Mouse (Mus musculus) hindbrain, embryonic 12.5 days (tissue): ENCODE measurements around the gene Fam213a. TPM values are rescaled to one million over a fixed set of nuclear protein-coding genes. Genes with fewer than 3 reads are reported as not detected.

Source experiments
- ATAC-seq: fragments of 200-750 bp; cut with Nextera tagmentation; 2 replicates; pipeline ENCODE4 v1.8.0; 2017; ENCODE audit warnings: moderate TSS enrichment; ENCODE audit not compliant: low FRiP score
- H3K27ac ChIP-seq: fragments of 300-500 bp; sonication (generic); 2 replicates; pipeline ENCODE4 v1.5.1; 2016; ENCODE audit warnings: mild to moderate bottlenecking
- H3K27me3 ChIP-seq: fragments of 300-500 bp; sonication (generic); 2 replicates; pipeline ENCODE4 v1.6.1; 2016; ENCODE audit warnings: mild to moderate bottlenecking
- H3K36me3 ChIP-seq: fragments of 300-500 bp; sonication (generic); 2 replicates; pipeline ENCODE4 v1.6.1; 2016; ENCODE audit warnings: mild to moderate bottlenecking
- H3K4me1 ChIP-seq: fragments of 300-500 bp; sonication (generic); 2 replicates; pipeline ENCODE4 v1.6.1; 2016
- H3K4me2 ChIP-seq: fragments of 300-500 bp; sonication (generic); replicated peaks from 2 replicates; pipeline ENCODE4 v1.6.1; 2016; ENCODE audit warnings: mild to moderate bottlenecking
- H3K4me3 ChIP-seq: fragments of 300-500 bp; sonication (generic); 2 replicates; pipeline ENCODE4 v1.5.1; 2016; ENCODE audit warnings: mild to moderate bottlenecking
- H3K9ac ChIP-seq: fragments of 300-500 bp; sonication (generic); 2 replicates; pipeline ENCODE4 v1.6.1; 2016; ENCODE audit warnings: mild to moderate bottlenecking, moderate library complexity
- H3K9me3 ChIP-seq: fragments of 300-500 bp; sonication (generic); replicated peaks from 2 replicates; pipeline ENCODE4 v1.6.1; 2016; ENCODE audit warnings: mild to moderate bottlenecking
- WGBS: fragments of 180-500 bp; shearing (Covaris S2); methylation state at CpG from one replicate; pipeline ENCODE4 v1.1.7; 2016; 5-methylcytosine and 5-hydroxymethylcytosine counted together
- polyA plus RNA-seq: library from polyadenylated mRNA; unstranded; fragments of >200 nt; fragmentation: Nextera tagmentation; extraction: Ambion mirVana; gene quantifications from 2 replicates; pipeline ENCODE4 v1.2.1, GENCODE M21; 2016

Gene Fam213a
- polyA plus RNA-seq, 1 experiment from 2014 or later = 65.1 TPM

DNA sequence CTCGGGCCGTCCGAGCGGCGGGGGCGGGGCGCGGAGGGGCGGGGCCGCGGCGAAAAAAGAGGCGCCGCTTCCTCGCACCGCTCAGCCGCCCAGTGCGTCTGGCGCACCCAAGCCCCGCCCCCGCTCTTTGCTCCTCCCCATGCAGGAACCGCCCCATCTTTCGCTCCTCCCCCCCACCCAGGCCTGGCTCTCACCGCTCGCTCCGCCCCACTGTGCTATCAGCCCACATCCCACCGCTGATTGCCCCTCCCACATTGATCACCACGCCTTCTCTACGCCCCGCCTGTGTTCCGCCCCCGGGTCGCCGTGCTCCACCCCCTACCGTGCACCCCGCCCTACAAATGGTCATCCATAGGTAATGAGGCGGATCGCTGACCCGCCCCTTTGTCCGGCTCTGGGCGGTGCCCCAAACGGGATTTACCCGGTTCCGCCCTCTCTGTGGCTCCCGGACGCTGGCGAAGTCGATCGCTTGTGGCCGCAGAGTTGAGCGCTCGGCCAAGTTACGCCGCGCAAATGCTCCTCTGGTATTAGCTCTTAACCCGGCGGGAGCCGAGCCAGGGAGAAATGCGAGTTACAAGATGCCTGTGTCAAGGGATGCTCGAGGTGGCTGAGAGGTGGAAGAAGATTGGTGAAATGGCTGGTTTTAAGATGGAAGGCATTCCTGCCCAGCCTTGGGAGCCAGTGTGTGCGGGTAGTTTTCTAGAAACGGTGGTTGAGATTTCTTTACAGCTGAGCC is 46.6 kb downstream of the Fam213a start:
- Histone ChIP-seq H3K4me1 (peaks cover 39% of the 10 kb centered on the region), H3K36me3 (no peaks in the 10 kb centered on the region), H3K27me3 (no peaks in the 10 kb centered on the region), H3K9me3 (no peaks in the 10 kb centered on the region), H3K4me2 (peak overlapping the region; percentile 90), H3K27ac (peak overlapping the region; percentile 86), H3K9ac (peak overlapping the region; percentile 92), H3K4me3 (peak overlapping the region; percentile 72)
- ATAC-seq = peak; percentile 93
- 1% methylated on average over 55 of the region's 62 CpGs for WGBS

DNA sequence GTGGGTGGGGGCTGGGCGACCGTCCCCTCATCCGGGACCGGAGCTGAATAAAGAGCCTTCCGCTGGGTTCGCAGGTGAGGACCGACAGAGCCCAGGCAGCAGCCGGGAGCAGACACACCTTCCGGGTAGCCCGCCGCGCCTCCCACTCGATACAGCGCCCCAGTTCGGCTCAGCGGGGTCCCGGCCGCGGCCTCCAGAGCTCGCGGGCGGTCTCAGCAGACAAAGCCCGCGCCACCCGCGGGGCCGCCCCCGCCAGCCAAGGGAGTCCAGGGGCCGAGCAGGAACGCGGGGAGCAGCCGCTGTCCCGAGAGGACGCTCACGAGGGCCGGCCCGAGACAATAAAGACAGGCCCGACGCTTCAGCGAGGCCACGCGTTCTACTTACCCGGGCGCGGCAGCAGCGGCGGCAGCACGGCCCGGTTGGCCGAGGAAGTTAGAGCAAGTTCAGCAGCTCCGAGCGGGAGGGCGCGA is 47.2 kb downstream of the Fam213a start, which contains the start of gene Tspan14:
Gene Tspan14 (minus strand): TSS at position 416 of the 470 bp plus-strand sequence.
- under 1% methylated on average over 52 of the region's 54 CpGs for WGBS
- Histone ChIP-seq H3K9ac (peak within 1 kb of the TSS; percentile 92), H3K4me3 (peak within 1 kb of the TSS; percentile 72), H3K9me3 (no peaks in the 10 kb centered on the region), H3K27me3 (no peaks in the 10 kb centered on the region), H3K4me1 (peaks cover 40% of the 10 kb centered on the region), H3K27ac (peak within 1 kb of the TSS; percentile 86), H3K4me2 (peak within 1 kb of the TSS; percentile 90), H3K36me3 (no peaks in the 10 kb centered on the region)
- no peak; the same call in none of the 2 replicates for ATAC-seq

- no peak; the same call in 1 of the 2 replicates for ATAC-seq
- Histone ChIP-seq H3K9me3 (no peaks in the 10 kb centered on the region), H3K9ac (peak overlapping the region; percentile 92), H3K4me2 (peak overlapping the region; percentile 90), H3K4me1 (peaks cover 40% of the 10 kb centered on the region), H3K36me3 (no peaks in the 10 kb centered on the region), H3K27ac (peak overlapping the region; percentile 86), H3K27me3 (no peaks in the 10 kb centered on the region), H3K4me3 (peak overlapping the region; percentile 72)
- under 1% methylated on average over 15 of the region's 15 CpGs for WGBS
These were observed 47.9 kb downstream of the Fam213a start for GRCm38 (mm10) chr14:40965507-40966356.

GRCm38 (mm10) chr14:40964881-40965280 is 48.7 kb downstream of the Fam213a start:
- peak overlapping the region; percentile 90 for H3K4me2 ChIP-seq
- no peaks in the 10 kb centered on the region for H3K9me3 ChIP-seq
- ATAC-seq = no peak
- H3K4me1 ChIP-seq = peaks cover 45% of the 10 kb centered on the region
- H3K27ac ChIP-seq = no peak overlapping the region
- H3K4me3 ChIP-seq = peak overlapping the region; percentile 72
- peak overlapping the region; percentile 58 for H3K9ac ChIP-seq
- H3K27me3 ChIP-seq = no peaks in the 10 kb centered on the region
- no peaks in the 10 kb centered on the region for H3K36me3 ChIP-seq

- H3K9ac ChIP-seq = no peak overlapping the region
- no peak overlapping the region for H3K4me3 ChIP-seq
- no peaks in the 10 kb centered on the region for H3K9me3 ChIP-seq
- no peaks in the 10 kb centered on the region for H3K27me3 ChIP-seq
- H3K4me1 ChIP-seq = peaks cover 52% of the 10 kb centered on the region
- no peaks in the 10 kb centered on the region for H3K36me3 ChIP-seq
- no peak overlapping the region for H3K27ac ChIP-seq
- ATAC-seq = no peak
- 96% methylated on average over 3 of the region's 3 CpGs for WGBS
- peak overlapping the region; percentile 90 for H3K4me2 ChIP-seq
These were observed 49.4 kb downstream of the Fam213a start for GRCm38 (mm10) chr14:40964214-40964610.

- WGBS = 73% methylated on average over 3 of the region's 3 CpGs
- Histone ChIP-seq H3K4me1 (peaks cover 58% of the 10 kb centered on the region), H3K4me2 (peak overlapping the region; percentile 90; the same call in 1 of the 2 replicates)
These were observed 49.9 kb downstream of the Fam213a start for GRCm38 (mm10) chr14:40963501-40964213.

DNA sequence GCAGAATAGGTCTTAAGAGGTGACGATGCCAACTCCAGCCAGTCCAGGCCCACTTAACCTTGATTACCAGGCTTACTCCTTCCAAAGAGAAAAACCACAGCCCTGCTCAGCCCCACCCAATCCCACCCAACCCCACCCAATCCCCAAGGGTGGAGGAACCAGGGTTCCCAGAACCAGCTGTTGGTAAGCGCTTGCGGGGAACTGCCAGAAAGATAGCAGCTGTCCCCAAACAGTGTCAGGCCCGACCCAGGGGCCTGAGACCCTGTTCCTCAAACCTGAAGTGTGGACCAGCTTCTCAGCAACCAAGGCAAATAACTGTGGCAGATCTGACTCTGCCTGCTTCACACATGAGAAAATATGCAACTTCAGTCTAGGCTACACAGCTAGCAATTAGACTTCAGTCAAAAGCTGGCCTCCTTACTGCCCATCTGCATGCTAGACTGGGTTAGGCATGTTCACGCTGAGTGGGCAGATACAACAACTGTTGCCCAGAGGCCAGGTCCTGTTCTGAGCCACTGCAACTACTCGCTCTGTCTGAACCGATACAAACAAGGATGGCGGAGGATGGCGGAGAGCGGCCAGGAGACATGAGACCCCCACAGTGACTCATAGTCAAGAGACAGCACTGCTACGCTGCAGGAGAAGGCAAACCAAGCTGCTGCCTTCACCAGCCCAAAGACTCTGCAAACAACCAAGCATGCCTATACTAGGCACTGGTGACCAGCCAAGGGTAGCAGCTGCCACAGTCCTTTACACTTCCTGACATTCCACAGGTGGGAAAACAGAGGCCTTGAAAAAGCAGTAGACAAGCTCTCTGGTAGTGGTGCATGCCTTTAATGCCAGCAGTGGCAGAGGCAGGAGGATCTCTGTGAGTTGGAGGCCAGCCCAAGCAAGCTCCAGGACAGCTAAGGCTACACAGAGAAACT is 51.0 kb downstream of the Fam213a start:
- H3K9ac ChIP-seq = no peak overlapping the region
- peaks cover 68% of the 10 kb centered on the region for H3K4me1 ChIP-seq
- H3K27ac ChIP-seq = no peak overlapping the region; the same call in 1 of the 2 replicates

More at GRCm38 (mm10) chr14:40963501-40964213, 49.9 kb downstream of the Fam213a start:
- ATAC-seq = no peak
- H3K27me3 ChIP-seq = no peaks in the 10 kb centered on the region
- no peak overlapping the region for H3K9ac ChIP-seq
- H3K4me3 ChIP-seq = no peak overlapping the region
- H3K36me3 ChIP-seq = no peaks in the 10 kb centered on the region
- no peaks in the 10 kb centered on the region for H3K9me3 ChIP-seq
- no peak overlapping the region for H3K27ac ChIP-seq

GRCm38 (mm10) chr14:40960237-40960636 is 53.4 kb downstream of the Fam213a start:
- peaks cover 82% of the 10 kb centered on the region for H3K4me1 ChIP-seq
- no peak for ATAC-seq
- no peak overlapping the region for H3K4me2 ChIP-seq
- H3K36me3 ChIP-seq = no peaks in the 10 kb centered on the region
- peak overlapping the region; percentile 40; the same call in 1 of the 2 replicates for H3K27ac ChIP-seq
- no peak overlapping the region for H3K4me3 ChIP-seq
- no peak overlapping the region for H3K9ac ChIP-seq
- no peaks in the 10 kb centered on the region for H3K27me3 ChIP-seq
- H3K9me3 ChIP-seq = no peaks in the 10 kb centered on the region
- WGBS = 66% methylated on average over 4 of the region's 4 CpGs

More for the DNA sequence above, 51.0 kb downstream of the Fam213a start:
- Histone ChIP-seq H3K4me3 (no peak overlapping the region), H3K4me2 (peak overlapping the region; percentile 13), H3K36me3 (no peaks in the 10 kb centered on the region), H3K9me3 (no peaks in the 10 kb centered on the region), H3K27me3 (no peaks in the 10 kb centered on the region)
- 67% methylated on average over 11 of the region's 11 CpGs for WGBS
- no peak for ATAC-seq

- no peak overlapping the region for H3K4me2 ChIP-seq
- no peaks in the 10 kb centered on the region for H3K27me3 ChIP-seq
- H3K36me3 ChIP-seq = no peaks in the 10 kb centered on the region
- ATAC-seq = no peak
- peaks cover 82% of the 10 kb centered on the region for H3K4me1 ChIP-seq
- no peak overlapping the region for H3K9ac ChIP-seq
- 45% methylated on average over 3 of the region's 3 CpGs for WGBS
- H3K9me3 ChIP-seq = no peaks in the 10 kb centered on the region
- peak overlapping the region; percentile 98 for H3K27ac ChIP-seq
- no peak overlapping the region for H3K4me3 ChIP-seq
These were observed 54.0 kb downstream of the Fam213a start for GRCm38 (mm10) chr14:40959586-40959985.

DNA sequence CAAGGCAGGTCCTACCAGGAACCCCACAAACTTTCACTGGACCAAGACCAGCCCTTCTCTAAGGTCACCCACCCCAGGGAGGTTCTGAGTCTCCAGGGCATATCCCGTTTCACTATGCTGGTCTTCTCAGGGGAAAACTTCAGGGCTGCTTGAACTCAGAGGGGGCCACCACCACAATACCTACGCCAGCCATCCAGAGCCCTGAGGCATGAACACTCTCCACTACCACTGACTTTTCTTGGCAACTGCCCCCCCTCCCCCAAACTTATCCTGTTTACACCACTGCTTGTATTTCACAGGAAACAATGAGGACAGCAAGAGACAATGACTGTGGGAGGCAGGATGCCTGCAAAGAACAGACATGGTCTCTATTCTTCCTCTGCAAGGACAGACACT is 54.6 kb downstream of the Fam213a start:
- H3K9me3 ChIP-seq = no peaks in the 10 kb centered on the region
- H3K27ac ChIP-seq = peak overlapping the region; percentile 98
- no peaks in the 10 kb centered on the region for H3K36me3 ChIP-seq
- no peak overlapping the region; the same call in 1 of the 2 replicates for H3K4me2 ChIP-seq
- H3K4me3 ChIP-seq = no peak overlapping the region
- 29% methylated on average over 2 of the region's 2 CpGs for WGBS
- H3K27me3 ChIP-seq = no peaks in the 10 kb centered on the region
- H3K9ac ChIP-seq = no peak overlapping the region
- H3K4me1 ChIP-seq = peaks cover 83% of the 10 kb centered on the region
- no peak for ATAC-seq
